Mouse (Mus musculus) heart, embryonic 15.5 days (tissue): ENCODE data around the gene Timmdc1. TPM values are rescaled to one million over a fixed set of nuclear protein-coding genes. Genes with fewer than 3 reads are reported as not detected.
"Not testable (repeated sequence)": the region's sequence is repeated elsewhere in the genome, so short reads cannot be mapped to it uniquely, and the experiment has no call there.

ENCODE experiments used
- ATAC-seq: fragments of 200-750 bp; cut with Nextera tagmentation; replicated peaks from 2 replicates; pipeline ENCODE4 v1.8.0; 2017; ENCODE audit warnings: low read depth, moderate TSS enrichment; ENCODE audit not compliant: insufficient number of reproducible peaks, insufficient read depth, low FRiP score
- H3K27ac ChIP-seq: fragments of 300-500 bp; sonication (generic); 2 replicates; pipeline ENCODE4 v1.5.1; 2015; ENCODE audit warnings: mild to moderate bottlenecking, inconsistent platforms
- H3K27me3 ChIP-seq: fragments of 300-500 bp; sonication (generic); 2 replicates; pipeline ENCODE4 v1.6.1; 2015; ENCODE audit warnings: inconsistent platforms
- H3K36me3 ChIP-seq: fragments of 300-500 bp; sonication (generic); 2 replicates; pipeline ENCODE4 v1.6.1; 2015; ENCODE audit warnings: mild to moderate bottlenecking, inconsistent platforms
- H3K4me1 ChIP-seq: fragments of 300-500 bp; sonication (generic); replicated peaks from 2 replicates; pipeline ENCODE4 v1.6.1; 2015; ENCODE audit warnings: inconsistent platforms
- H3K4me2 ChIP-seq: fragments of 300-500 bp; sonication (generic); 2 replicates; pipeline ENCODE4 v1.6.1; 2015; ENCODE audit warnings: inconsistent platforms, mild to moderate bottlenecking, moderate library complexity
- H3K4me3 ChIP-seq: fragments of 300-500 bp; sonication (generic); 2 replicates; pipeline ENCODE4 v1.5.1; 2015; ENCODE audit warnings: mild to moderate bottlenecking, inconsistent platforms
- H3K9ac ChIP-seq: fragments of 300-500 bp; sonication (generic); 2 replicates; pipeline ENCODE4 v1.6.1; 2015; ENCODE audit warnings: mild to moderate bottlenecking, inconsistent platforms
- H3K9me3 ChIP-seq: fragments of 300-500 bp; sonication (generic); replicated peaks from 2 replicates; pipeline ENCODE4 v1.6.1; 2016; ENCODE audit warnings: inconsistent platforms
- WGBS: fragments of 180-500 bp; shearing (Covaris S2); methylation state at CpG from one replicate; pipeline ENCODE4 v1.1.7; 2015; ENCODE audit warnings: mixed read lengths; 5-methylcytosine and 5-hydroxymethylcytosine counted together
- polyA plus RNA-seq: library from polyadenylated mRNA; unstranded; fragments of >200 nt; fragmentation: Nextera tagmentation; extraction: Ambion mirVana; gene quantifications from 2 replicates; pipeline ENCODE4 v1.2.1, GENCODE M21; 2015

The Timmdc1 gene
- polyA plus RNA-seq, 1 experiment from 2014 or later, result 38.1 TPM

GRCm38 (mm10) chr16:38492551-38492950 lies 29.9 kb downstream of the Timmdc1 start:
- Histone ChIP-seq H3K4me3 (no peak overlapping the region), H3K9ac (no peak overlapping the region), H3K27me3 (no peaks in the 10 kb centered on the region), H3K9me3 (no peaks in the 10 kb centered on the region), H3K36me3 (peaks cover 10% of the 10 kb centered on the region), H3K27ac (no peak overlapping the region), H3K4me1 (no peaks in the 10 kb centered on the region), H3K4me2 (no peak overlapping the region)
- WGBS, result 78% methylated on average over 3 of the region's 3 CpGs
- no peak for ATAC-seq

- ATAC-seq, result no peak
- H3K4me2 ChIP-seq, result peak overlapping the region; percentile 81
- H3K36me3 ChIP-seq, result no peaks in the 10 kb centered on the region
- WGBS, result 29% methylated on average over 42 of the region's 42 CpGs
- no peak overlapping the region for H3K27ac ChIP-seq
- H3K4me1 ChIP-seq, result peaks cover 10% of the 10 kb centered on the region
- H3K9ac ChIP-seq, result peak overlapping the region; percentile 31
- H3K9me3 ChIP-seq, result no peaks in the 10 kb centered on the region
- peaks cover 5% of the 10 kb centered on the region; the same call in 1 of the 2 replicates for H3K27me3 ChIP-seq
- peak overlapping the region; percentile 47 for H3K4me3 ChIP-seq
These were observed 38.7 kb downstream of the Timmdc1 start for GRCm38 (mm10) chr16:38483582-38484309.

- no peaks in the 10 kb centered on the region for H3K36me3 ChIP-seq
- peak overlapping the region; percentile 81 for H3K4me2 ChIP-seq
- WGBS, result 14% methylated on average over 32 of the region's 32 CpGs
- no peaks in the 10 kb centered on the region for H3K9me3 ChIP-seq
- ATAC-seq, result no peak
- H3K4me3 ChIP-seq, result peak overlapping the region; percentile 47
- peaks cover 10% of the 10 kb centered on the region for H3K4me1 ChIP-seq
- H3K27me3 ChIP-seq, result peaks cover 5% of the 10 kb centered on the region; the same call in 1 of the 2 replicates
- H3K9ac ChIP-seq, result peak overlapping the region; percentile 31
- no peak overlapping the region for H3K27ac ChIP-seq
These were observed 39.5 kb downstream of the Timmdc1 start for GRCm38 (mm10) chr16:38482780-38483562.

GRCm38 (mm10) chr16:38481327-38481726 lies 41.1 kb downstream of the Timmdc1 start:
- H3K9me3 ChIP-seq, result no peaks in the 10 kb centered on the region
- H3K9ac ChIP-seq, result no peak overlapping the region
- H3K4me1 ChIP-seq, result peaks cover 17% of the 10 kb centered on the region
- H3K4me3 ChIP-seq, result no peak overlapping the region
- H3K36me3 ChIP-seq, result no peaks in the 10 kb centered on the region
- no peak overlapping the region for H3K4me2 ChIP-seq
- no peak overlapping the region for H3K27ac ChIP-seq
- 67% methylated on average over 4 of the region's 4 CpGs for WGBS
- no peak for ATAC-seq
- peaks cover 5% of the 10 kb centered on the region; the same call in 1 of the 2 replicates for H3K27me3 ChIP-seq

GRCm38 (mm10) chr16:38478296-38478695 lies 44.2 kb downstream of the Timmdc1 start:
- H3K4me2 ChIP-seq, result no peak overlapping the region
- ATAC-seq, result no peak
- H3K27ac ChIP-seq, result no peak overlapping the region
- WGBS, result 90% methylated on average over 3 of the region's 3 CpGs
- no peaks in the 10 kb centered on the region for H3K27me3 ChIP-seq
- no peaks in the 10 kb centered on the region for H3K9me3 ChIP-seq
- H3K4me3 ChIP-seq, result no peak overlapping the region
- no peak overlapping the region for H3K9ac ChIP-seq
- peaks cover 17% of the 10 kb centered on the region for H3K4me1 ChIP-seq
- no peaks in the 10 kb centered on the region for H3K36me3 ChIP-seq

GRCm38 (mm10) chr16:38477241-38477608 lies 45.2 kb downstream of the Timmdc1 start:
- H3K27me3 ChIP-seq, H3K36me3 ChIP-seq, ATAC-seq, H3K9me3 ChIP-seq: not testable (repeated sequence)
- H3K9ac ChIP-seq, result peak overlapping the region; percentile 52
- H3K4me3 ChIP-seq, result peak overlapping the region; percentile 44
- 39% methylated on average over 14 of the region's 14 CpGs for WGBS
- H3K4me2 ChIP-seq, result peak overlapping the region; percentile 76
- peak overlapping the region; percentile 90 for H3K27ac ChIP-seq
- H3K4me1 ChIP-seq, result peaks cover 14% of the 10 kb centered on the region

DNA sequence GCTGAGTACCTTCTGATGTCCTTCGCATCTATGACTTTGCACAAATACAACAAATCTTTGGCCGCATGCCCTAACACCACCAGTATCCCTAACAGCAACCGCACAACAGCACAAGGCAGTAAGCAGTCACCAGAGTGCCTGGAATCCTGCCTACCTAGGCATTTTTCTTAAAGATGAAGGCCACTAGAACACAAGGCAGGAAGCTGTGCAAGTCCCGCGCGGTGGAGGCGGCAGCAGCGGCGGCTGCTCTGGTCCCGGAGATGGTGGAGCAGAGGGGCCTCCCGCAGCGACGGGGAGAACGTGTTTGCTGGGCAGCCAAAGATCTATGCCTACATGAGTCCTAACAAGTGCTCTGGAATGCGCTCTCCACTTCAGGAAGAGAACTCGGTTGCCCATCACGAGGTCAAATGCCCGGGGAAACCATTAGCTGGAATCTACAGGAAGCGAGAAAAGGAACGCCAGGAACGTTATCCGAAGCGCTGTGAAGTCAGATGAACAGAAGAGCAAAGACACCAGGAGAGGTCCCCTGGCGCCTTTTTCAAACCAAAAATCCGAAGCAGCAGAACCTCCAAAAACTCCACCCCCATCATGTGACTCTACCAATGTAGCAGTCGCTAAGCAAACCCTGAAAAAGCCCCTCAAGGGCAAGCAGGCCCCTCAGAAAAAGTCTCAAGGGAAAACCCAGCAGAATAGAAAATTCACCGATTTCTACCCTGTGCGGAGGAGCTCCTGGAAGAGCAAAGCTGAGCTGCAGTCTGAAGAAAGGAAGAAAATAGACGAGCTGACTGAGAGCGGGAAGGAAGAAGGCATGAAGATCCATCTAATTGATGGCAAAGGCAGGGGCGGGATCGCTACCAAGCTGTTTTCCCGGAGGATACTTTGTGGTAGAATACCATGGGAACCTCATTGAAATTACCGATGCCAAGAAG lies 45.9 kb downstream of the Timmdc1 start:
- peak overlapping the region; percentile 90 for H3K27ac ChIP-seq
- no peaks in the 10 kb centered on the region for H3K9me3 ChIP-seq
- peaks cover 14% of the 10 kb centered on the region for H3K4me1 ChIP-seq
- peak overlapping the region; percentile 52 for H3K9ac ChIP-seq
- peak overlapping the region; percentile 44 for H3K4me3 ChIP-seq
- 5% methylated on average over 34 of the region's 34 CpGs for WGBS
- H3K4me2 ChIP-seq, result peak overlapping the region; percentile 76
- no peaks in the 10 kb centered on the region for H3K27me3 ChIP-seq
- peak; percentile 71 for ATAC-seq
- H3K36me3 ChIP-seq, result no peaks in the 10 kb centered on the region

GRCm38 (mm10) chr16:38475681-38476311 lies 46.7 kb downstream of the Timmdc1 start:
- peak overlapping the region; percentile 44 for H3K4me3 ChIP-seq
- no peaks in the 10 kb centered on the region for H3K36me3 ChIP-seq
- H3K27ac ChIP-seq, result peak overlapping the region; percentile 90
- no peaks in the 10 kb centered on the region for H3K27me3 ChIP-seq
- no peak; the same call in 1 of the 2 replicates for ATAC-seq
- H3K4me1 ChIP-seq, result peaks cover 14% of the 10 kb centered on the region
- no peaks in the 10 kb centered on the region for H3K9me3 ChIP-seq
- peak overlapping the region; percentile 52; the same call in 1 of the 2 replicates for H3K9ac ChIP-seq
- WGBS, result 29% methylated on average over 4 of the region's 4 CpGs
- peak overlapping the region; percentile 76 for H3K4me2 ChIP-seq

DNA sequence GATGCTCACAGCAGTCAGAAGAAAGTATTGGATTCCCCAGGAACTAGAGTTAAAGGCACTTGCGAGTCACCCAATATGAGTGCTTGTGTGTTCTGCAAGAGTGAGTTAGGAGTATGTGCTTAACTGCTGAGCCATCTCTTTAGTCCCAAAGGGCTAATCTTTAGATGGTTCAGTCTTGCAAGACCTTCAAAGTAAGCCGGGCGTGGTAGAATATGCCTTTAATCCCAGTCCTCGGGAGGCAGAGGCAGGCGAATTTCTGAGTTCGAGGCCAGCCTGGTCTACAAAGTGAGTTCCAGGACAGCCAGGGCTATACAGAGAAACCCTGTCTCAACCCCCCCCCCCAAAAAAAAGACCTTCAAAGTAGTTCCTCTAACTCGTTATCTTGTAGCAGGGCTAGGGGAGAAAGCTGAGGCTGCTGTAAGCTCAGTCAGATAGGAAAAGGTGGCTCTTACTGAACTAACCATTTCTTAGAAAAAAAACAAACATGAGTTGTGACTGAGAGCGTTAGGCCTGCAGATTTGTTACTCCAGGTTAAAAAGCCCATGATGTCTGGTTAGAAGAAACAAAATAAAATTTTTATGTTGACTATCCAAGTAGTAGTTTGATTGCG lies 47.7 kb downstream of the Timmdc1 start:
- 85% methylated on average over 9 of the region's 9 CpGs for WGBS
- Histone ChIP-seq H3K4me1 (peaks cover 14% of the 10 kb centered on the region), H3K27ac (no peak overlapping the region), H3K9ac (no peak overlapping the region), H3K9me3 (no peaks in the 10 kb centered on the region), H3K36me3 (no peaks in the 10 kb centered on the region), H3K4me2 (no peak overlapping the region), H3K4me3 (no peak overlapping the region), H3K27me3 (no peaks in the 10 kb centered on the region)
- ATAC-seq, result no peak

DNA sequence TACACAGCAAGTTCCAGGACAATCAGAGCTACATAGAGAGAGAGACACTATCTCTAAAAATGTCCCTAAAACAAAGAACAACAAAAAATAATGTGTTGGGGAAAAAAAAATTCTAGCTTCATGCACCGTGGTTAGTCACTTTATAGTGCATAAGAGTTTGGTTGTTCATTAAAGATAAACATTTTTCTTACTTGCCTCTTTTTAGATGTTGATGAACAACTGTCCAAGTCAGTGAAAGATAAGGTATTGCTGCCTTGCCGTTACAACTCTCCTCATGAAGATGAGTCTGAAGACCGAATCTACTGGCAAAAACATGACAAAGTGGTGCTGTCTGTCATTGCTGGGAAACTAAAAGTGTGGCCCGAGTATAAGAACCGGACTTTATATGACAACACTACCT lies 48.8 kb downstream of the Timmdc1 start:
- H3K4me3 ChIP-seq, result no peak overlapping the region
- 82% methylated on average over 5 of the region's 5 CpGs for WGBS
- no peaks in the 10 kb centered on the region for H3K27me3 ChIP-seq
- ATAC-seq, result no peak
- H3K9ac ChIP-seq, result no peak overlapping the region
- H3K9me3 ChIP-seq, result no peaks in the 10 kb centered on the region
- peaks cover 14% of the 10 kb centered on the region for H3K4me1 ChIP-seq
- no peaks in the 10 kb centered on the region for H3K36me3 ChIP-seq
- H3K27ac ChIP-seq, result no peak overlapping the region
- no peak overlapping the region for H3K4me2 ChIP-seq
